Mouse (Mus musculus) frontal cortex, postnatal 14 days (tissue): ENCODE measurements around the gene Slc41a3.

Source experiments
- DNase-seq, 2 experiments: peaks; one replicate each; pipeline ENCODE4 v3.0.0; 2022; ENCODE audit warnings: low spot score in 2 of 2

Gene Slc41a3

GRCm38 (mm10) chr6:90597592-90597991 lies 6.9 kb upstream of the Slc41a3 start:
- no peak for DNase-seq

- no peak for DNase-seq
Measured at GRCm38 (mm10) chr6:90598197-90598596, 6.3 kb upstream of the Slc41a3 start.

- DNase-seq, result no peak
Measured at GRCm38 (mm10) chr6:90600351-90600750, 4.2 kb upstream of the Slc41a3 start.

- DNase-seq, result no peak
Measured at GRCm38 (mm10) chr6:90601736-90602135, 2.8 kb upstream of the Slc41a3 start.

GRCm38 (mm10) chr6:90602304-90602703 lies 2.2 kb upstream of the Slc41a3 start:
- DNase-seq, result no peak

- no peak for DNase-seq
Measured at GRCm38 (mm10) chr6:90603126-90603525, 1.4 kb upstream of the Slc41a3 start.

- DNase-seq, result no peak
Measured at GRCm38 (mm10) chr6:90604130-90604529, 395 bp upstream of the Slc41a3 start.

- no peak for DNase-seq
Measured at GRCm38 (mm10) chr6:90605298-90605665, 757 bp downstream of the Slc41a3 start.

GRCm38 (mm10) chr6:90606538-90606937 lies 2.0 kb downstream of the Slc41a3 start:
- DNase-seq, result no peak

- no peak for DNase-seq
Measured at GRCm38 (mm10) chr6:90607196-90607595, 2.7 kb downstream of the Slc41a3 start.

- DNase-seq, result no peak
Measured at GRCm38 (mm10) chr6:90608186-90608585, 3.7 kb downstream of the Slc41a3 start.

GRCm38 (mm10) chr6:90610248-90610647 lies 5.7 kb downstream of the Slc41a3 start:
- DNase-seq, result no peak

- no peak for DNase-seq
Measured at GRCm38 (mm10) chr6:90613277-90613676, 8.8 kb downstream of the Slc41a3 start.

GRCm38 (mm10) chr6:90615362-90615761 lies 10.8 kb downstream of the Slc41a3 start:
- DNase-seq, result no peak

- no peak for DNase-seq
Measured at GRCm38 (mm10) chr6:90615991-90616390, 11.5 kb downstream of the Slc41a3 start.

GRCm38 (mm10) chr6:90616481-90616880 lies 12.0 kb downstream of the Slc41a3 start:
- no peak for DNase-seq

- DNase-seq, result no peak
Measured at GRCm38 (mm10) chr6:90618274-90618673, 13.7 kb downstream of the Slc41a3 start.

- DNase-seq, result peak in 1 of 2 experiments; percentile 22
Measured at GRCm38 (mm10) chr6:90618821-90619636, 14.5 kb downstream of the Slc41a3 start.

GRCm38 (mm10) chr6:90619936-90620335 lies 15.4 kb downstream of the Slc41a3 start:
- no peak for DNase-seq

- no peak for DNase-seq
Measured at GRCm38 (mm10) chr6:90620791-90621583, 16.5 kb downstream of the Slc41a3 start.

GRCm38 (mm10) chr6:90621584-90621890 lies 17.0 kb downstream of the Slc41a3 start:
- DNase-seq, result no peak

- DNase-seq, result no peak
Measured at GRCm38 (mm10) chr6:90622758-90623455, 18.4 kb downstream of the Slc41a3 start.

GRCm38 (mm10) chr6:90623456-90623836 lies 18.9 kb downstream of the Slc41a3 start:
- DNase-seq, result no peak
